Mouse (Mus musculus) hindbrain, embryonic 11.5 days (tissue): ENCODE measurements around the gene Ttf2. TPM values are rescaled to one million over a fixed set of nuclear protein-coding genes. Genes with fewer than 3 reads are reported as not detected.

ENCODE experiments used
- ATAC-seq: fragments of 200-750 bp; cut with Nextera tagmentation; 2 replicates; pipeline ENCODE4 v1.8.0; 2017; ENCODE audit warnings: mild to moderate bottlenecking, moderate TSS enrichment, moderate library complexity; ENCODE audit not compliant: low FRiP score
- DNase-seq: peaks from one replicate; pipeline ENCODE4 v3.0.0-alpha.2; 2015; ENCODE audit warnings: low spot score
- H3K27ac ChIP-seq: fragments of 300-500 bp; sonication (generic); 2 replicates; pipeline ENCODE4 v1.5.1; 2014; ENCODE audit warnings: mild to moderate bottlenecking, low read depth, low read length
- H3K27me3 ChIP-seq: fragments of 300-500 bp; sonication (generic); 2 replicates; pipeline ENCODE4 v1.6.1; 2014; ENCODE audit warnings: mild to moderate bottlenecking, low read length, moderate library complexity, mixed read lengths; ENCODE audit not compliant: control insufficient read depth, insufficient read depth
- H3K36me3 ChIP-seq: fragments of 300-500 bp; sonication (generic); 2 replicates; pipeline ENCODE4 v1.6.1; 2014; ENCODE audit warnings: mild to moderate bottlenecking, low read length, moderate library complexity, mixed read lengths; ENCODE audit not compliant: control insufficient read depth, insufficient read depth
- H3K4me1 ChIP-seq: fragments of 300-500 bp; sonication (generic); replicated peaks from 2 replicates; pipeline ENCODE4 v1.6.1; 2014; ENCODE audit warnings: low read length, mixed read lengths; ENCODE audit not compliant: control insufficient read depth, insufficient read depth
- H3K4me2 ChIP-seq: fragments of 300-500 bp; sonication (generic); replicated peaks from 2 replicates; pipeline ENCODE4 v1.6.1; 2014; ENCODE audit warnings: mild to moderate bottlenecking, low read depth, low read length
- H3K4me3 ChIP-seq: fragments of 300-500 bp; sonication (generic); 2 replicates; pipeline ENCODE4 v1.5.1; 2014; ENCODE audit warnings: low read depth, low read length
- H3K9ac ChIP-seq: fragments of 300-500 bp; sonication (generic); 2 replicates; pipeline ENCODE4 v1.6.1; 2014; ENCODE audit warnings: low read depth, low read length
- H3K9me3 ChIP-seq: fragments of 300-500 bp; sonication (generic); 2 replicates; pipeline ENCODE4 v1.6.1; 2016; ENCODE audit warnings: low read length; ENCODE audit not compliant: control insufficient read depth
- WGBS: fragments of 180-500 bp; shearing (Covaris S2); extraction: QIAGEN DNeasy Blood & Tissue Kit; methylation state at CpG from one replicate; pipeline ENCODE4 v1.1.7; 2014; 5-methylcytosine and 5-hydroxymethylcytosine counted together
- polyA plus RNA-seq: library from polyadenylated mRNA; unstranded; fragments of >200 nt; fragmentation: Nextera tagmentation; extraction: Ambion mirVana; gene quantifications from 2 replicates; pipeline ENCODE4 v1.2.1, GENCODE M21; 2014

The Ttf2 gene
- polyA plus RNA-seq, 1 experiment from 2014 or later, result 19.5 TPM

DNA sequence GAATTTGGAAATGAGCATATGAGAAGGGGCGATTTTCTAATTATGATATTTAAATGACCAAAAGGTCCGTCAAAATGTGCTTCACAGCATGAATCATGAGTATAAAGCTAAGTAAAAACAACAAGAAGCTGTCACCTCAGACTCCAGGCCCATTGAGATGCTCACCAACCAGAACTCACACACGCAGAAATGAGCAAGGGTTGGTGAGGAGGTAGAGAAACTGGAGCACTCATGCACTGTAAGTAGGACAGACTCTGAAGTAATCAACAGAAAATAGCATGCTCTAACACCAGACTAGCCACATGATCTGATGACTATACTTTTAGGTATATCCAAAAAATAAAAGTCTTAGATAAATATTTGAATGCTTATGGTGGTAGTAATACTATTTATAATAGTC is 79.1 kb downstream of the Ttf2 start:
- no peaks in the 10 kb centered on the region for H3K4me1 ChIP-seq
- DNase-seq (no peak), ATAC-seq (no peak)
- H3K27ac ChIP-seq, result no peak overlapping the region
- 88% methylated on average over 3 of the region's 3 CpGs for WGBS
- H3K36me3 ChIP-seq, result no peaks in the 10 kb centered on the region
- H3K9me3 ChIP-seq, result no peaks in the 10 kb centered on the region
- no peak overlapping the region for H3K9ac ChIP-seq
- no peak overlapping the region for H3K4me2 ChIP-seq
- no peaks in the 10 kb centered on the region for H3K27me3 ChIP-seq
- H3K4me3 ChIP-seq, result no peak overlapping the region

DNA sequence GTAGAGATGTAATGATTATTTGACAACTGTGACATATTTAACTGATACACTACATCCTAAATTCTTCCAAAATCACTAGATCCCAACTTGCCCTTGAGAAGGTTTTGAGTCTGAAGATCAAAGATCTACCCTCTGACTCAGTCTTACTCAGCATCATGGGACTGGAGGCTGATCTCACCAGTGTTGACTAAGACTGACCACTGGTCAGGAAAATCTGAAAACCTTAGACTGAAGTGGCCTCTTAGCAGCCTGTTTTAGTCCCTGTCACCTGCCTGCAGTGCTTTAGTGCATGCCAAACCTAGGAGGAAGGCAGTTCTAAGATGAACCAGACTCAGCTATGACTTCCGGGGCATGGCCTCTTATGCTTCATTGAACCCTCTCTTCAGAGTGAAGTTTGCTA is 80.2 kb downstream of the Ttf2 start:
- 87% methylated on average over 1 of the region's 1 CpGs for WGBS

More for the DNA sequence above, 80.2 kb downstream of the Ttf2 start:
- Histone ChIP-seq H3K9ac (no peak overlapping the region), H3K36me3 (no peaks in the 10 kb centered on the region), H3K27me3 (no peaks in the 10 kb centered on the region), H3K4me2 (no peak overlapping the region), H3K27ac (no peak overlapping the region), H3K9me3 (no peaks in the 10 kb centered on the region), H3K4me1 (no peaks in the 10 kb centered on the region), H3K4me3 (no peak overlapping the region)
- no peak for ATAC-seq
- DNase-seq, result no peak

Other genes starting within 250 kb of the Ttf2 start
- 0.08 and 0.19 TPM in 2 replicates for gene Vtcn1, start 144.2 kb downstream of the Ttf2 start, polyA plus RNA-seq
- 3.4 and 3.8 TPM in 2 replicates for gene Trim45, start 47.5 kb downstream of the Ttf2 start, polyA plus RNA-seq
- 0.05 TPM in 1 of 2 replicates, not detected in the other for gene Cd101, start 59.9 kb upstream of the Ttf2 start, polyA plus RNA-seq
- gene Ptgfrn, start 140.6 kb upstream of the Ttf2 start, polyA plus RNA-seq, result 3.3 and 3.5 TPM in 2 replicates